Mouse (Mus musculus): ENCODE results near the gene Anxa8.
A peak's percentile ranks its signal among the peaks of the same experiment; 100 is the strongest.

The Anxa8 gene

DNA sequence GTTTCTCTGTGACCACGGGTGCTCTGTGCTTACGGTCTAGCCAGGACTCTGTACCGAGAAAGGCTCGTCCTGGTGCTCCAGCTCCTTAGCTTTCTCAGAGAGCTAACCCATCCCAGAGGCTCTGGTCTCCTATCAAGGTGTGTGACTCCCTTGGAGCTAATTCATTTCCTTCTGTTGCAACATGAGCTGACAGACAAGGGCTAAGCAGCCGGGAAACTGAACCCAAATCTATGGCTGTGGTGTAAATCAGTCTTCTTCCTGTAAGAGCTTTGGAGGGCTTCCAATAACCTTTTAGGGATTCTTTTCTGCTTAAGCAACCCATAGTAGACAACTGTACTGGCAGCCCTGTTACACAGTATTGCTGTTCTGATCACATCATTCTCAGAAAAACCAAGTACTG lies 16.8 kb downstream of the Anxa8 start, which contains the start of gene A630023A22Rik:
Gene A630023A22Rik (minus strand): TSS at position 154 of the 400 bp plus-strand sequence.
- Histone ChIP-seq H3K4me1 (replicated peaks; ENCODE audit: low read depth, low read length) (no peaks in the 10 kb centered on the region), H3K9me3 (ENCODE audit: low read length) (no peaks in the 10 kb centered on the region), H3K27me3 (ENCODE audit: insufficient read depth, low read length) (no peaks in the 10 kb centered on the region), H3K36me3 (ENCODE audit: insufficient read depth, low read length) (no peaks in the 10 kb centered on the region), H3K4me3 (replicated peaks; ENCODE audit: low read length) (no peak within 1 kb of the TSS)
- no peak for TF ChIP-seq CTCF (conservative IDR thresholded peaks at IDR 0.05; ENCODE audit: low read length)
- TF ChIP-seq POU5F1 (IDR thresholded peaks at IDR 0.05; ENCODE audit: borderline replicate concordance, low read length) = no peak
- TF ChIP-seq NANOG (IDR thresholded peaks at IDR 0.05; ENCODE audit: borderline replicate concordance, low read length) = no peak

DNA sequence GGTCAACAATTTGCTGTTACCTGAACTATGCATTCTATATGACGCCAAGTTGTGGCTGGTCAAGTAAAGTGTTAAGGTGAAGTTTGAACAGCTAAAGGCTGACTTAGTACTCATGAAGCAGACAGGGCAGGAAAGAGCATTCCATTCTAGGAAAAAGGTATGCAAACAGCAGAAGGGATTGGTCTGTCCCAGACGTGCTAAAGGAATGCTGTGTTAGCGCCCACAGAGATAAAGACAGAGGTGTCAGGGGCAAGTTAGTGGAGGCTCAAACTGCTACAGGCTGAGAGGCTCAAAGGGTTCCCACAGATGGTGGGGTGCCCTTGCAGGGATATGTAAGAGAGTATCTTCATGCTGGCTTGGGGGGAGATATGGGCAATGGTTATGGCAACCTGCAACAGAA lies 18.1 kb downstream of the Anxa8 start:
- Histone ChIP-seq H3K27me3 (ENCODE audit: insufficient read depth, low read length) (no peaks in the 10 kb centered on the region), H3K9me3 (ENCODE audit: low read length) (no peaks in the 10 kb centered on the region), H3K36me3 (ENCODE audit: insufficient read depth, low read length) (no peaks in the 10 kb centered on the region), H3K4me3 (replicated peaks; ENCODE audit: low read length) (no peak overlapping the region), H3K4me1 (replicated peaks; ENCODE audit: low read depth, low read length) (no peaks in the 10 kb centered on the region)
- no peak for TF ChIP-seq CTCF (conservative IDR thresholded peaks at IDR 0.05; ENCODE audit: low read length)
- no peak for TF ChIP-seq POU5F1 (IDR thresholded peaks at IDR 0.05; ENCODE audit: borderline replicate concordance, low read length)
- TF ChIP-seq NANOG (IDR thresholded peaks at IDR 0.05; ENCODE audit: borderline replicate concordance, low read length) = no peak

- H3K9me3 ChIP-seq (ENCODE audit: low read length) = no peaks in the 10 kb centered on the region
- H3K4me3 ChIP-seq (replicated peaks; ENCODE audit: low read length) = no peak overlapping the region
- no peaks in the 10 kb centered on the region for H3K27me3 ChIP-seq (ENCODE audit: insufficient read depth, low read length)
- no peaks in the 10 kb centered on the region for H3K4me1 ChIP-seq (replicated peaks; ENCODE audit: low read depth, low read length)
- TF ChIP-seq CTCF (conservative IDR thresholded peaks at IDR 0.05; ENCODE audit: low read length) = peak; percentile 38
- no peak for TF ChIP-seq NANOG (IDR thresholded peaks at IDR 0.05; ENCODE audit: borderline replicate concordance, low read length)
- no peaks in the 10 kb centered on the region for H3K36me3 ChIP-seq (ENCODE audit: insufficient read depth, low read length)
Measured at GRCm38 (mm10) chr14:34104892-34105291, 19.1 kb downstream of the Anxa8 start.

GRCm38 (mm10) chr14:34106389-34107062 lies 20.7 kb downstream of the Anxa8 start:
- no peaks in the 10 kb centered on the region for H3K9me3 ChIP-seq (ENCODE audit: low read length)
- no peaks in the 10 kb centered on the region for H3K27me3 ChIP-seq (ENCODE audit: insufficient read depth, low read length)
- no peak overlapping the region for H3K4me3 ChIP-seq (replicated peaks; ENCODE audit: low read length)
- peak; percentile 80 for TF ChIP-seq CTCF (conservative IDR thresholded peaks at IDR 0.05; ENCODE audit: low read length)
- no peak for TF ChIP-seq NANOG (IDR thresholded peaks at IDR 0.05; ENCODE audit: borderline replicate concordance, low read length)
- TF ChIP-seq POU5F1 (IDR thresholded peaks at IDR 0.05; ENCODE audit: borderline replicate concordance, low read length) = no peak
- no peaks in the 10 kb centered on the region for H3K36me3 ChIP-seq (ENCODE audit: insufficient read depth, low read length)
- H3K4me1 ChIP-seq (replicated peaks; ENCODE audit: low read depth, low read length) = no peaks in the 10 kb centered on the region

DNA sequence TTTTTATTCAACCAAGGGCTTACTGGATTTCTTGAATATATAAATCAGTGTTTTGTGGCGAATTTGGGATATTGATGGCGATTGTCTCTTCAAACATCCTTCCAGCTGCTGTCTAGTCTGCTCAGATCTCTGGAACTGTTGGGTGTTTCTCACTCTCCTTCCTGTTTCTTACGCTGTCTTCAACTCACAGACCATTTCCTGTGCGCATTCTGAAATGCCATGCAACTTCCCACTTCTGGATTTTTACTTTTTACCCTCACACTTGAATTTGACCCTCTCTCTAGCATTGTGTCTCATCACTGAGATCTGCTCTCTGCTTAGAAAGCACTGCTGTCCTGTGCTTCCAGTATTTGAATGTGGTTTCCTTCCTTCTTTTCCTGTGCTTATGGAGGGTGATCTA lies 21.8 kb downstream of the Anxa8 start:
- Histone ChIP-seq H3K27me3 (ENCODE audit: insufficient read depth, low read length) (no peaks in the 10 kb centered on the region), H3K36me3 (ENCODE audit: insufficient read depth, low read length) (no peaks in the 10 kb centered on the region), H3K4me3 (replicated peaks; ENCODE audit: low read length) (no peak overlapping the region), H3K4me1 (replicated peaks; ENCODE audit: low read depth, low read length) (no peaks in the 10 kb centered on the region), H3K9me3 (ENCODE audit: low read length) (no peaks in the 10 kb centered on the region)
- TF ChIP-seq CTCF (conservative IDR thresholded peaks at IDR 0.05; ENCODE audit: low read length) (no peak), NANOG (IDR thresholded peaks at IDR 0.05; ENCODE audit: borderline replicate concordance, low read length) (no peak), POU5F1 (IDR thresholded peaks at IDR 0.05; ENCODE audit: borderline replicate concordance, low read length) (no peak)

DNA sequence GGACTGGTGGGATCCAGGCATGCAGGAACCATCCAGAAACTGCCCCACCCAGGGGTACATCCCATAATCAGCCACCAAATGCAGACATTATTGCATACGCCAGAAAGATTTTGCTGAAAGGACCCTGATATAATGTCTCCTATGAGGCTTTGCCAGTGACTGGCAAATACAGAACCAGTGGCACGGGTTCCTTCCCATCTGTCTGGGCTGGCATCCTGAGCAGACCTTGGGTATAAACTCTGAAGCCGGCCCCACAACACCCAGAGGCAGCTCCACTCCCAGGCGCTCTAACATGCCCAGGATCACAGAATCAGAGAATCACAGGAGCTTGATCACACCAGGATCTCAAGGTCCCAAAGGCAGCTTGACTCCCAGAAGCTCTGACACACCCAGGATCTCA lies 28.5 kb downstream of the Anxa8 start:
- Histone ChIP-seq H3K4me1 (replicated peaks; ENCODE audit: low read depth, low read length) (no peaks in the 10 kb centered on the region), H3K4me3 (replicated peaks; ENCODE audit: low read length) (no peak overlapping the region), H3K36me3 (ENCODE audit: insufficient read depth, low read length) (no peaks in the 10 kb centered on the region), H3K27me3 (ENCODE audit: insufficient read depth, low read length) (no peaks in the 10 kb centered on the region), H3K9me3 (ENCODE audit: low read length) (no peaks in the 10 kb centered on the region)
- TF ChIP-seq NANOG (IDR thresholded peaks at IDR 0.05; ENCODE audit: borderline replicate concordance, low read length) = no peak
- TF ChIP-seq POU5F1 (IDR thresholded peaks at IDR 0.05; ENCODE audit: borderline replicate concordance, low read length) = no peak
- no peak for TF ChIP-seq CTCF (conservative IDR thresholded peaks at IDR 0.05; ENCODE audit: low read length)

DNA sequence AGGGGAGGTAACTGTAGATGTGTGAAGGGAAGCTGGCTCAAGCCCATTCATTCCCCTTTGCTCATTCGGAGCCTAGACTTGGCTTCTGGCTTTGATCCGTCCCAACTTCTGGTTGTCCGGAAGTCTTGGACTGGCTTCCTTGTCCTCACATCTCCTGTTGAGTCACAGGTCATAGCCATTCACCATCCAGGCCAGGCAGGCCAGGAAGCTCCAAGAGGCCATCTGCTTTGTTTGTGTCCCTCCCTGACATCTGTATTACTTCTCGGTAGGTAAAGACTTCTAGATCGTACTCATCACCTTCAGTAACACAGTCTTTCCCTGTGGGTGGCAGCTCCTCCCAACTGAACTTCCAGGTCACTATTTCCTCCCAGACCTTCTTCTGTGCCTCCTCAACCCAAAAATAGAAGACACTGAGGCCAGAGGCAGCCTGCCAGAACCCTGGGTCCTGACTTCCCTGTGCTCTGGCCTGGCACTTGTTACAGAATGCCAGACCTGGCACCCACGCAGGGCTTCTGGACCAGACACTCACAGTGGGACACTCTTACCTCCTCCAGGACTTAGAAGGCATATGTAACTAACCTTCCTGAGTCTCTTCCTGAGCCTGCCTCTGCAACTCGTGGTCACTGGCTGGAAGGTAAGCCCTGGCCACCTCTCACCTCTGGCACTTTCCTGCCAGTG lies 33.4 kb downstream of the Anxa8 start:
- Histone ChIP-seq H3K9me3 (ENCODE audit: low read length) (no peaks in the 10 kb centered on the region), H3K4me3 (replicated peaks; ENCODE audit: low read length) (no peak overlapping the region), H3K4me1 (replicated peaks; ENCODE audit: low read depth, low read length) (no peaks in the 10 kb centered on the region), H3K27me3 (ENCODE audit: insufficient read depth, low read length) (no peaks in the 10 kb centered on the region), H3K36me3 (ENCODE audit: insufficient read depth, low read length) (no peaks in the 10 kb centered on the region)
- TF ChIP-seq POU5F1 (IDR thresholded peaks at IDR 0.05; ENCODE audit: borderline replicate concordance, low read length) = no peak
- no peak for TF ChIP-seq NANOG (IDR thresholded peaks at IDR 0.05; ENCODE audit: borderline replicate concordance, low read length)
- no peak for TF ChIP-seq CTCF (conservative IDR thresholded peaks at IDR 0.05; ENCODE audit: low read length)

DNA sequence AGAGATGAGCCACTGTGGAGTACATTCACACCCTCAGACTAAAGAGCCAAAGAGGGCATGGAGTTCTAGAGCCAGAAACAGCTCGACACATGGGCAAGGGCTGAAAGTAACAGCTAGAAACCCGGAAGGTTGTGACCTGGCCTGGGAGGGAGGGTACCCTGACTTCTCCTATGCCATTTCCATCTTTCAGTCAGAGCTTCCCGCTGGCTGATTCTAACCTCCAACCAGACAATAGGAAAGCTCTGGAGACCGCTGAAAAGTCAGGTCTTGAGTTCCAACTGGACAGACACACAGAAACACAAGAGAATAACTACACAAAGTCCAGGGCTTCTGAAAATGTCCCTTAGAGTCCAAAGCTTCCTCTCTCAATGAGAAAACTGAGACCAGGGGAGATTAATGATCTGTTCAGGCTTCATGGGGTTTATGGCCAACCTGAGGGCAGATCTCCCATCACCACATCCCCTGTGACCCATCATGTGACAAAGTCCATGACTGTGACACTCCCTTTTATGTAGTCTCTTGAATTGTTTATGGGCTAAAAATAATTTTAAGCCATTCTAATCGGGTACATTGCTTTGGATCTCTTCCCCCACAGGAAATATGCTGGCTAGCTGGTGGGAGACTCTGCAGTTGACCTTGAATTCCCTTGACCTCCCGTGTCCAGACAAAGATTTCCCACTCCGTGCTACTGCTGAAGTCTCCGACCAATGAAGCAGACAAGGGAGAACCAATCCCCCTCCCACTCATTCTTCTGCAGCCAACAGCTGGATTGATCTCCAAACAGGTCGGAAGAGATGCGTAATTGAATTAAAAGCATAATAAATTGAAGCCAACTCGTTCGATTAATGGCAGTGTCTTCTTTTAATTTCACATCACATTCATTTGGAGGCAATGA lies 34.5 kb downstream of the Anxa8 start:
- H3K4me1 ChIP-seq (replicated peaks; ENCODE audit: low read depth, low read length) = no peaks in the 10 kb centered on the region
- no peaks in the 10 kb centered on the region for H3K9me3 ChIP-seq (ENCODE audit: low read length)
- no peaks in the 10 kb centered on the region for H3K27me3 ChIP-seq (ENCODE audit: insufficient read depth, low read length)
- no peaks in the 10 kb centered on the region for H3K36me3 ChIP-seq (ENCODE audit: insufficient read depth, low read length)
- H3K4me3 ChIP-seq (replicated peaks; ENCODE audit: low read length) = no peak overlapping the region
- TF ChIP-seq POU5F1 (IDR thresholded peaks at IDR 0.05; ENCODE audit: borderline replicate concordance, low read length) (no peak), CTCF (conservative IDR thresholded peaks at IDR 0.05; ENCODE audit: low read length) (no peak), NANOG (IDR thresholded peaks at IDR 0.05; ENCODE audit: borderline replicate concordance, low read length) (no peak)
